Mouse (Mus musculus) kidney, adult 2 months (tissue): ENCODE results near the gene Zbtb7a. TPM values are rescaled to one million over a fixed set of nuclear protein-coding genes. Genes with fewer than 3 reads are reported as not detected.

ENCODE experiments used
- DNase-seq: peaks from one replicate; pipeline ENCODE4 v3.0.0; 2021
- H3K27ac ChIP-seq: fragments of 200-500 bp; 2 replicates; pipeline ENCODE4 v1.5.1; 2012; ENCODE audit warnings: low read depth, low read length, control low read depth, inconsistent platforms; ENCODE audit not compliant: insufficient read depth
- H3K27me3 ChIP-seq: fragments of 200-500 bp; replicated peaks from 2 replicates; pipeline ENCODE4 v1.6.1; 2012; ENCODE audit warnings: mild to moderate bottlenecking, moderate library complexity, low read length, inconsistent platforms; ENCODE audit not compliant: control insufficient read depth, insufficient read depth
- H3K36me3 ChIP-seq: fragments of 200-500 bp; 2 replicates; pipeline ENCODE4 v1.6.1; 2012; ENCODE audit warnings: mild to moderate bottlenecking, moderate library complexity, low read length, inconsistent platforms; ENCODE audit not compliant: control insufficient read depth, insufficient read depth
- H3K4me1 ChIP-seq: fragments of 200-500 bp; 2 replicates; pipeline ENCODE4 v1.6.1; 2011; ENCODE audit warnings: low read length; ENCODE audit not compliant: control insufficient read depth, insufficient read depth
- H3K4me3 ChIP-seq: fragments of 200-500 bp; 2 replicates; pipeline ENCODE4 v1.5.1; 2011; ENCODE audit warnings: mild to moderate bottlenecking, low read depth, low read length, control low read depth; ENCODE audit not compliant: insufficient read depth
- CTCF ChIP-seq: fragments of 200-500 bp; conservative IDR thresholded peaks from 2 replicates; pipeline ENCODE4 v1.5.1; 2011; ENCODE audit warnings: low read depth, mild to moderate bottlenecking, control low read depth, low read length, moderate library complexity, mixed read lengths; ENCODE audit not compliant: insufficient read depth, insufficient read length
- POLR2A ChIP-seq: fragments of 200-500 bp; IDR thresholded peaks from one replicate; pipeline ENCODE4 v1.6.1; 2011; ENCODE audit warnings: low read depth, low read length, control low read depth
- WGBS: fragments of 180-500 bp; shearing (Covaris S2); methylation state at CpG from one replicate; pipeline ENCODE4 v1.1.7; 2018; 5-methylcytosine and 5-hydroxymethylcytosine counted together
- polyA plus RNA-seq: library from polyadenylated mRNA; depleted of rRNA; stranded (reverse); fragments of >200 nt; gene quantifications from 2 replicates; pipeline ENCODE4 v1.2.3, GENCODE M21; 2012

Gene Zbtb7a
- polyA plus RNA-seq, 1 experiment = 37.1 TPM

- Histone ChIP-seq H3K27ac (peak overlapping the region; percentile 10; the same call in 1 of the 2 replicates), H3K36me3 (peaks cover 8% of the 10 kb centered on the region), H3K4me1 (no peaks in the 10 kb centered on the region), H3K27me3 (no peaks in the 10 kb centered on the region), H3K4me3 (no peak overlapping the region)
- 62% methylated on average over 6 of the region's 6 CpGs for WGBS
- TF ChIP-seq CTCF (no peak), POLR2A (no peak)
- no peak for DNase-seq
Observed at GRCm38 (mm10) chr10:81154736-81155135, 19.7 kb downstream of the Zbtb7a start.

GRCm38 (mm10) chr10:81161602-81162317 lies 26.7 kb downstream of the Zbtb7a start:
- 60% methylated on average over 8 of the region's 8 CpGs for WGBS
- DNase-seq = peak; percentile 80
- H3K4me3 ChIP-seq = no peak overlapping the region
- no peak for TF ChIP-seq POLR2A
- TF ChIP-seq CTCF = no peak
- no peaks in the 10 kb centered on the region for H3K36me3 ChIP-seq
- H3K27me3 ChIP-seq = no peaks in the 10 kb centered on the region
- no peak overlapping the region for H3K27ac ChIP-seq
- peaks cover 6% of the 10 kb centered on the region; the same call in 1 of the 2 replicates for H3K4me1 ChIP-seq

DNA sequence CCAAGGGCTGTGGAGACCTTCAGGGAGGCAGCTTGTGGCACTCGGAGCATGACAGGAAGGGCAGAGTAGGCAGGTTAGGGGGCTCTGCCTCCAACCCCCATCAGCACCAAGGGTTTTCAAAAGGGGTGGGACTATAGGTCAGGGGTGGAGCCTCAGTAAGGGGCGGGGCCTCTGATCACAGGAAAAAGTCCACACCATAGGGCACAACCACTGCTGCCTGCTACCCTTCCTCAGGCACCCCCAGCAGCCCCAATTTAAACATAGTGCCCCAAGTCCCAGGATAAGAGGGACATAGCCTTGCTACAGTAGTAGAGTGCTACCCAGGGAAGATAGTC lies 27.3 kb downstream of the Zbtb7a start:
- Histone ChIP-seq H3K27me3 (no peaks in the 10 kb centered on the region), H3K4me3 (no peak overlapping the region), H3K36me3 (no peaks in the 10 kb centered on the region), H3K4me1 (peaks cover 9% of the 10 kb centered on the region; the same call in 1 of the 2 replicates), H3K27ac (no peak overlapping the region)
- WGBS = 45% methylated on average over 2 of the region's 2 CpGs
- no peak for DNase-seq
- TF ChIP-seq CTCF = no peak
- TF ChIP-seq POLR2A = no peak

DNA sequence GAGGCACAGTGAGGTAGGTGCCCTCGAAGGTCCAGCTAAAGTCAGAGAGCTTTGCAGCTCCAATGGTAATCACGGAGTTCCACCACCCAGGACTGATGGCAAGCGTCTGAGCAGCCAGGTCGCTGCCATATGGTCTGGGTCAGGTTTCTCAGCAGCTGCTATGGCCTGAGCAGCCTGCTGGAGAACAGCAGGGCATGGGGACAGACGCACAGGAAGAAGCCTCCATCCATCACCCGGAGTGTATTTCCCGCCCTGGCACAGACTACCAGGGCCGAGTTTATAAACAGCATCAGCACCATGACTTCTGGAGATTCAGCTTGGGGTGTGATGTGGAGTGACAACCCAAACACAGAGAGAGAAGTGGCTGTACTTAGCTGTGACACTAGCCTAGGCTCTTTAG lies 30.1 kb downstream of the Zbtb7a start:
- Histone ChIP-seq H3K4me1 (peaks cover 15% of the 10 kb centered on the region; the same call in 1 of the 2 replicates), H3K27ac (no peak overlapping the region)
- peak; percentile 44 for DNase-seq

GRCm38 (mm10) chr10:81167200-81168086 lies 32.4 kb downstream of the Zbtb7a start, which contains the start of gene Pias4:
TSS of gene Pias4 (minus strand) at chr10:81167923.
- no peak for TF ChIP-seq CTCF
- peak; percentile 84 for TF ChIP-seq POLR2A
- DNase-seq = peak; percentile 100
- H3K4me1 ChIP-seq = peaks cover 15% of the 10 kb centered on the region; the same call in 1 of the 2 replicates
- under 1% methylated on average over 63 of the region's 64 CpGs for WGBS
- H3K27ac ChIP-seq = peak within 1 kb of the TSS; percentile 29
- H3K36me3 ChIP-seq = no peaks in the 10 kb centered on the region
- no peaks in the 10 kb centered on the region for H3K27me3 ChIP-seq
- H3K4me3 ChIP-seq = peak within 1 kb of the TSS; percentile 86

More for the DNA sequence above, 30.1 kb downstream of the Zbtb7a start:
- TF ChIP-seq CTCF (no peak), POLR2A (no peak)
- H3K27me3 ChIP-seq = no peaks in the 10 kb centered on the region
- H3K36me3 ChIP-seq = no peaks in the 10 kb centered on the region
- 33% methylated on average over 8 of the region's 8 CpGs for WGBS
- H3K4me3 ChIP-seq = no peak overlapping the region

- TF ChIP-seq POLR2A (no peak), CTCF (no peak)
- H3K4me3 ChIP-seq = peak overlapping the region; percentile 36
- no peak for DNase-seq
- peak overlapping the region; percentile 29 for H3K27ac ChIP-seq
- 4% methylated on average over 5 of the region's 5 CpGs for WGBS
- peaks cover 15% of the 10 kb centered on the region; the same call in 1 of the 2 replicates for H3K4me1 ChIP-seq
- no peaks in the 10 kb centered on the region for H3K36me3 ChIP-seq
- H3K27me3 ChIP-seq = no peaks in the 10 kb centered on the region
Observed at GRCm38 (mm10) chr10:81168087-81168431, 33.0 kb downstream of the Zbtb7a start.
